Mouse (Mus musculus) lung, postnatal 25 days (tissue): ENCODE results near the gene Cnot6l.
A peak's percentile ranks its signal among the peaks of the same experiment; 100 is the strongest.

Experiments used
- DNase-seq: peaks from one replicate; pipeline ENCODE4 v3.0.0; 2022; ENCODE audit warnings: low spot score

Cnot6l gene

GRCm38 (mm10) chr5:96161578-96162398 is 2.2 kb downstream of the Cnot6l start:
- DNase-seq = peak; percentile 45

GRCm38 (mm10) chr5:96161263-96161577 is 2.8 kb downstream of the Cnot6l start:
- no peak for DNase-seq

GRCm38 (mm10) chr5:96160467-96161262 is 3.3 kb downstream of the Cnot6l start:
- DNase-seq = peak; percentile 59

GRCm38 (mm10) chr5:96142351-96142750 is 21.6 kb downstream of the Cnot6l start:
- DNase-seq = no peak

- no peak for DNase-seq
Measured at GRCm38 (mm10) chr5:96130683-96131082, 33.3 kb downstream of the Cnot6l start.

GRCm38 (mm10) chr5:96126856-96127255 is 37.1 kb downstream of the Cnot6l start:
- DNase-seq = no peak

- no peak for DNase-seq
Measured at GRCm38 (mm10) chr5:96114943-96115342, 49.0 kb downstream of the Cnot6l start.

- DNase-seq = no peak
Measured at GRCm38 (mm10) chr5:96104644-96105043, 59.3 kb downstream of the Cnot6l start.

GRCm38 (mm10) chr5:96091468-96091867 is 72.5 kb downstream of the Cnot6l start:
- DNase-seq = peak; percentile 18

GRCm38 (mm10) chr5:96085324-96085723 is 78.6 kb downstream of the Cnot6l start:
- DNase-seq = no peak

- no peak for DNase-seq
Measured at GRCm38 (mm10) chr5:96079026-96079425, 84.9 kb downstream of the Cnot6l start.

- no peak for DNase-seq
Measured at GRCm38 (mm10) chr5:96065591-96065990, 98.4 kb downstream of the Cnot6l start.

GRCm38 (mm10) chr5:96042492-96042891 is 121.5 kb downstream of the Cnot6l start:
- DNase-seq = no peak

GRCm38 (mm10) chr5:96041507-96042104 is 122.4 kb downstream of the Cnot6l start:
- no peak for DNase-seq

GRCm38 (mm10) chr5:96039188-96039840 is 124.7 kb downstream of the Cnot6l start:
- DNase-seq = no peak

- no peak for DNase-seq
Measured at GRCm38 (mm10) chr5:96037684-96038121, 126.3 kb downstream of the Cnot6l start.

- peak; percentile 13 for DNase-seq
Measured at GRCm38 (mm10) chr5:96036125-96036672, 127.8 kb downstream of the Cnot6l start.

GRCm38 (mm10) chr5:96034101-96034500 is 129.9 kb downstream of the Cnot6l start:
- no peak for DNase-seq

- no peak for DNase-seq
Measured at GRCm38 (mm10) chr5:96029821-96030220, 134.2 kb downstream of the Cnot6l start.
